Mouse (Mus musculus) kidney, adult 8-10 months (tissue): ENCODE results near the gene Tmem62.
"Not testable (repeated sequence)": the region's sequence is repeated elsewhere in the genome, so short reads cannot be mapped to it uniquely, and the experiment has no call there.

Source experiments
- DNase-seq, 2 experiments: peaks; one replicate each; pipeline ENCODE4 v3.0.0; 2022

Tmem62 gene

GRCm38 (mm10) chr2:120976990-120977925 lies at the start of gene Tmem62:
TSS of gene Tmem62 (plus strand) at chr2:120977017.
- DNase-seq: peak; percentile 52 to 70

GRCm38 (mm10) chr2:120933038-120933437 lies 43.8 kb upstream of the Tmem62 start:
- DNase-seq: no peak

- peak; percentile 37 to 42 for DNase-seq
Observed at GRCm38 (mm10) chr2:120951208-120951607, 25.6 kb upstream of the Tmem62 start.

- no peak for DNase-seq
Observed at GRCm38 (mm10) chr2:120952176-120952938, 24.5 kb upstream of the Tmem62 start.

GRCm38 (mm10) chr2:120959363-120959762 lies 17.5 kb upstream of the Tmem62 start:
- no peak for DNase-seq

GRCm38 (mm10) chr2:120959827-120960226 lies 17.0 kb upstream of the Tmem62 start:
- DNase-seq: no peak

GRCm38 (mm10) chr2:120960261-120960660 lies 16.6 kb upstream of the Tmem62 start:
- no peak for DNase-seq

- no peak for DNase-seq
Observed at GRCm38 (mm10) chr2:120963110-120963509, 13.7 kb upstream of the Tmem62 start.

GRCm38 (mm10) chr2:120965486-120965885 lies 11.3 kb upstream of the Tmem62 start:
- DNase-seq: no peak

GRCm38 (mm10) chr2:120970045-120970539 lies 6.7 kb upstream of the Tmem62 start:
- no peak for DNase-seq

GRCm38 (mm10) chr2:120970559-120971080 lies 6.2 kb upstream of the Tmem62 start, which contains the start of gene Ubr1:
TSS of gene Ubr1 (minus strand) at chr2:120970715.
- DNase-seq: peak; percentile 84

GRCm38 (mm10) chr2:120971766-120972165 lies 5.1 kb upstream of the Tmem62 start:
- no peak for DNase-seq

- not testable (repeated sequence) for DNase-seq
Observed at GRCm38 (mm10) chr2:120972257-120972656, 4.6 kb upstream of the Tmem62 start.

- DNase-seq: no peak
Observed at GRCm38 (mm10) chr2:120972964-120973363, 3.9 kb upstream of the Tmem62 start.

- DNase-seq: no peak
Observed at GRCm38 (mm10) chr2:120976308-120976707, 509 bp upstream of the Tmem62 start.

GRCm38 (mm10) chr2:120977926-120978692 lies 1.3 kb downstream of the Tmem62 start:
- DNase-seq: no peak

GRCm38 (mm10) chr2:120978693-120979037 lies 1.8 kb downstream of the Tmem62 start:
- no peak for DNase-seq

GRCm38 (mm10) chr2:120979819-120980218 lies 3.0 kb downstream of the Tmem62 start:
- DNase-seq: no peak

GRCm38 (mm10) chr2:120980861-120981260 lies 4.0 kb downstream of the Tmem62 start:
- no peak for DNase-seq

- DNase-seq: no peak
Observed at GRCm38 (mm10) chr2:120983611-120984010, 6.8 kb downstream of the Tmem62 start.

GRCm38 (mm10) chr2:120985241-120985640 lies 8.4 kb downstream of the Tmem62 start:
- DNase-seq: no peak

GRCm38 (mm10) chr2:120991196-120991595 lies 14.4 kb downstream of the Tmem62 start:
- no peak for DNase-seq
